Comparison of ENCODE assay signal across 13 mouse cellular contexts in genomic region chr16:75353394-75353793, GRCm38 (mm10).
"Had no signal": no experiment of that assay in that cellular context is flagged by ENCODE, and none has a peak within 500 bp of the region (broad histone marks: within the 10 kb centered on the region; RNA-seq: fewer than 3 reads in every experiment).

No protein-coding gene starts in this region.

- ATAC-seq: intestine, embryonic 16.5 days; midbrain, embryonic 15.5 days had no signal

- H3K27ac ChIP-seq: kidney, embryonic 15.5 days; limb, embryonic 10.5 days; midbrain, embryonic 15.5 days; neural tube, embryonic 13.5 days; stomach, embryonic 15.5 days had no signal

- H3K4me2 ChIP-seq: kidney, embryonic 15.5 days; midbrain, embryonic 11.5 days; midbrain, embryonic 15.5 days; neural tube, embryonic 13.5 days; stomach, embryonic 15.5 days had no signal

- H3K27me3 ChIP-seq: kidney, embryonic 15.5 days; midbrain, embryonic 15.5 days; neural tube, embryonic 13.5 days; stomach, embryonic 15.5 days had no signal

- H3K9me3 ChIP-seq: kidney, embryonic 15.5 days; limb, embryonic 10.5 days; midbrain, embryonic 15.5 days; stomach, embryonic 15.5 days had no signal

- H3K4me1 ChIP-seq: kidney, embryonic 15.5 days; limb, embryonic 10.5 days; midbrain, embryonic 15.5 days; neural tube, embryonic 13.5 days; stomach, embryonic 15.5 days had no signal

- DNase-seq: kidney, adult 2 months; kidney, postnatal 14 days; lung, adult 18-20 months; right cerebral cortex, postnatal 14 days; thymus, adult 2 months; thymus, postnatal 25 days had no signal

- H3K9ac ChIP-seq: kidney, embryonic 15.5 days; midbrain, embryonic 15.5 days; neural tube, embryonic 13.5 days; stomach, embryonic 15.5 days had no signal

- H3K36me3 ChIP-seq: kidney, embryonic 15.5 days; limb, embryonic 10.5 days; midbrain, embryonic 15.5 days; neural tube, embryonic 13.5 days; stomach, embryonic 15.5 days had no signal

- H3K4me3 ChIP-seq: kidney, embryonic 15.5 days; limb, embryonic 10.5 days; midbrain, embryonic 15.5 days; neural tube, embryonic 13.5 days; stomach, embryonic 15.5 days had no signal
